Mouse (Mus musculus) lung, adult 2 months (tissue): ENCODE measurements around the gene Cela1.

Experiments
- CTCF ChIP-seq: fragments of 200-500 bp; IDR thresholded peaks from 2 replicates; pipeline ENCODE4 v1.5.1; 2011; ENCODE audit warnings: mild to moderate bottlenecking, low read length, control low read depth; ENCODE audit not compliant: insufficient read depth
- POLR2A ChIP-seq: fragments of 200-500 bp; IDR thresholded peaks from 2 replicates; pipeline ENCODE4 v1.6.1; 2011; ENCODE audit warnings: low read depth, mild to moderate bottlenecking, control low read depth, low read length, borderline replicate concordance; ENCODE audit errors: extremely low read depth

DNA sequence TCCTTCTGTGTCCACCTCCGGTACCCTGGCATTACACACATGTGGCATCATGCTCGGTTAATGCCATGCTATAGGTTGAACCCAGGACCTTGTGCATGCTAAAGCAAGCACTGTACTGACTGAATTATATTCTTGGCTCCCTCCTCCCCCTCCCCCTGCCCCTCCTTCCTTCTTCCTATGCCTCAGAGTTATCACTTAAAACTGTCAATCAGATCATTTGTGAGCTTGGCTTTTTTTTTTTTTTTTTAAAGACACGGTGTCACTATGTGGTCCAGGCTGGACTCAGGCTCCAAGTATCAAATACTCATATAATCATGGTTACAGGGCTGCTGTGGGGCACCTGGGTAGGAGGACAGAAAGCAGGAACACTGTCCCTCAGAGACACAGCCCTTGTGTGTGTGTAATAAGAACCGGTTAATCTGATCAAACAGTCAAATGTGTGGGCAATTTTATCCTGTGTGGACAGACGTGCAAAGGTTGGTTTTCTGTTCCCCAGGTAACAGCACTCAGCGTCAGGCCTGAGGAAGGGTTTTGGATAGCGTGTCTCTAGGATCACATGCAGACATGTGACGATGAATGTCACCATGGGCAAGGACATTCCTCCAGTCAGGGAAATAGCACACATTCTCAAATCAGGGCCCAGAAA lies 20.8 kb upstream of the Cela1 start:
- no peak for TF ChIP-seq POLR2A
- no peak for TF ChIP-seq CTCF
